Mouse (Mus musculus) hindbrain, embryonic 12.5 days (tissue): ENCODE measurements around the gene Ppp1cb. TPM values are rescaled to one million over a fixed set of nuclear protein-coding genes. Genes with fewer than 3 reads are reported as not detected.

ENCODE experiments used
- ATAC-seq: fragments of 200-750 bp; cut with Nextera tagmentation; 2 replicates; pipeline ENCODE4 v1.8.0; 2017; ENCODE audit warnings: moderate TSS enrichment; ENCODE audit not compliant: low FRiP score
- H3K27ac ChIP-seq: fragments of 300-500 bp; sonication (generic); 2 replicates; pipeline ENCODE4 v1.5.1; 2016; ENCODE audit warnings: mild to moderate bottlenecking
- H3K27me3 ChIP-seq: fragments of 300-500 bp; sonication (generic); 2 replicates; pipeline ENCODE4 v1.6.1; 2016; ENCODE audit warnings: mild to moderate bottlenecking
- H3K36me3 ChIP-seq: fragments of 300-500 bp; sonication (generic); 2 replicates; pipeline ENCODE4 v1.6.1; 2016; ENCODE audit warnings: mild to moderate bottlenecking
- H3K4me1 ChIP-seq: fragments of 300-500 bp; sonication (generic); 2 replicates; pipeline ENCODE4 v1.6.1; 2016
- H3K4me2 ChIP-seq: fragments of 300-500 bp; sonication (generic); replicated peaks from 2 replicates; pipeline ENCODE4 v1.6.1; 2016; ENCODE audit warnings: mild to moderate bottlenecking
- H3K4me3 ChIP-seq: fragments of 300-500 bp; sonication (generic); 2 replicates; pipeline ENCODE4 v1.5.1; 2016; ENCODE audit warnings: mild to moderate bottlenecking
- H3K9ac ChIP-seq: fragments of 300-500 bp; sonication (generic); 2 replicates; pipeline ENCODE4 v1.6.1; 2016; ENCODE audit warnings: mild to moderate bottlenecking, moderate library complexity
- H3K9me3 ChIP-seq: fragments of 300-500 bp; sonication (generic); replicated peaks from 2 replicates; pipeline ENCODE4 v1.6.1; 2016; ENCODE audit warnings: mild to moderate bottlenecking
- WGBS: fragments of 180-500 bp; shearing (Covaris S2); methylation state at CpG from one replicate; pipeline ENCODE4 v1.1.7; 2016; 5-methylcytosine and 5-hydroxymethylcytosine counted together
- polyA plus RNA-seq: library from polyadenylated mRNA; unstranded; fragments of >200 nt; fragmentation: Nextera tagmentation; extraction: Ambion mirVana; gene quantifications from 2 replicates; pipeline ENCODE4 v1.2.1, GENCODE M21; 2016

Ppp1cb gene
- polyA plus RNA-seq, 1 experiment from 2014 or later: 196 TPM

DNA sequence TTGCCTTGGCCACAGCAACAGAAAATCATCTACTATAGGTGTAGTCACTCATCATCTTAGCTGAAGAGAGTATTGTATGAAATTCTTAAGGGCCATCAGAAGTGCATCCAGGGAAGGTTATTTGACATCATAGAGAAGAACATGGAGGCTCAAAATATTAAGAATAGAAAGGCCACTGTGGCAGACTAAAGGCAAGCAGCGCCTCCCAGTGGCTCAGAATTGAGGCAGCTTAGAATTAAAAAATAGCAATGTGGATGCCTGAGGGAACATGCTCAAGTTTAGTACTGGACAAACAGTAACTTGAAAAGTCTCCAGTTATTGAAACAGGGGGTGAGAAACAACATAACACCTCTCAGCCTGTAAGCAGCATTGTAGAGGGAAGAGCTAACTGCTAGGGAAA, 61.7 kb downstream of the Ppp1cb start:
- H3K4me3 ChIP-seq: no peak overlapping the region
- peaks cover 4% of the 10 kb centered on the region for H3K36me3 ChIP-seq
- no peaks in the 10 kb centered on the region for H3K9me3 ChIP-seq
- no peak overlapping the region for H3K4me2 ChIP-seq
- no peak overlapping the region for H3K9ac ChIP-seq
- 53% methylated on average over 1 of the region's 1 CpGs for WGBS
- no peaks in the 10 kb centered on the region for H3K27me3 ChIP-seq
- no peak overlapping the region for H3K27ac ChIP-seq
- no peak for ATAC-seq
- no peaks in the 10 kb centered on the region for H3K4me1 ChIP-seq

DNA sequence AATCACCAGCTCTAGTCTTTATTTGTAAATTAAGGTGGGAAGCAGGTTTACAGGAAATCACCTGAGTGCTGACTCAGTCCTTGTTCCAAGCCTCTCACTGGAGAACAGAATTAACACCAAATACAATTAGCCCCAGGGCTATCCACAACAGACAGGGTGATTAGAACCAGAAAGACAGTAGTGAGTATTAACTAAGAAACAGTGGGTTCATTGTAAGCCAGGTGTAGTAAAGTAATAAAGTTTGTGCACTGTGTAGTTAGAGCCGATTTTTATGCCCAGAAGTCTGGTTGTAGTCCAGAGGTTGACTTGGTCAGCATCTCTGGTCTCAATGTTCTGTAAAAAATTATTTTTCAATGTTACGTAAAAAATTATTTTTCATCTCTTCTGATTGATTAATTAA, 90.8 kb downstream of the Ppp1cb start:
- Histone ChIP-seq H3K4me2 (no peak overlapping the region), H3K4me1 (no peaks in the 10 kb centered on the region), H3K27ac (no peak overlapping the region), H3K9ac (no peak overlapping the region), H3K27me3 (no peaks in the 10 kb centered on the region), H3K36me3 (no peaks in the 10 kb centered on the region), H3K9me3 (no peaks in the 10 kb centered on the region), H3K4me3 (no peak overlapping the region)
- WGBS: 89% methylated on average over 2 of the region's 2 CpGs
- no peak for ATAC-seq

DNA sequence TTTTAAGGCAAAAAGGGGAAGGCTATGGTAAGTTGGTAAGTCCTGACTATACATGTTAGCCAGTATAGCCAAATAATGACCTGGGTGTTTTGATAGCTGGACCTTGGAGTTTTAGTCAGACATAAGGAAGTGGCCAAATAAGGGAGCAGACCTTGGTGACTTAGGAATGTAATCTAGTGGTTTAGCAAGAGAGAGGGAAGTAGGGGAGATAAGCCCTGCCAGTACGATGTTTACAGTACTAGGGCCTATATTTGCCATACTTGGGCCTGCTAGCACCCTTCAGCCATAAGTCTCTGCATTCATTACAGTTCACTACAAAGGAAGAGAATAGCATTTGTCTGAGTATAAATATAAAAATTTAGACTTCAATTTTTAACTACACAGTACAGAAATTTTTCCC, 106.1 kb downstream of the Ppp1cb start:
- H3K9ac ChIP-seq: no peak overlapping the region
- no peaks in the 10 kb centered on the region for H3K9me3 ChIP-seq
- no peak overlapping the region for H3K27ac ChIP-seq
- 88% methylated on average over 1 of the region's 1 CpGs for WGBS
- no peaks in the 10 kb centered on the region for H3K27me3 ChIP-seq
- no peak overlapping the region for H3K4me2 ChIP-seq
- no peak overlapping the region for H3K4me3 ChIP-seq
- H3K36me3 ChIP-seq: no peaks in the 10 kb centered on the region
- ATAC-seq: no peak
- H3K4me1 ChIP-seq: no peaks in the 10 kb centered on the region

Other genes starting within 250 kb of the Ppp1cb start
- gene Plb1, start 226.1 kb upstream of the Ppp1cb start, polyA plus RNA-seq: 0.21 and 0.34 TPM in 2 replicates
- gene Yes1, start 152.3 kb downstream of the Ppp1cb start, polyA plus RNA-seq: 34.2 and 37.1 TPM in 2 replicates